Mouse (Mus musculus): Measurements from ENCODE around the gene Fjx1. TPM values are rescaled to one million over a fixed set of nuclear protein-coding genes. Genes with fewer than 3 reads are reported as not detected.

Gene Fjx1
- polyA plus RNA-seq, 1 experiment from 2014 or later, result 7.8 TPM

Other genes starting within 250 kb of the Fjx1 start
- gene Trim44, start 44.7 kb downstream of the Fjx1 start, polyA plus RNA-seq (2015; fragmentation: Nextera tagmentation; extraction: Ambion mirVana), result 21.1 and 25.5 TPM in 2 replicates
- 39.1 and 43.5 TPM in 2 replicates for gene Pamr1, start 97.5 kb upstream of the Fjx1 start, polyA plus RNA-seq (2015; fragmentation: Nextera tagmentation; extraction: Ambion mirVana)
- 0.15 and 0.36 TPM in 2 replicates for gene Slc1a2, start 206.2 kb upstream of the Fjx1 start, polyA plus RNA-seq (2015; fragmentation: Nextera tagmentation; extraction: Ambion mirVana)

Data from intestine, embryonic 15.5 days (tissue).